Mouse (Mus musculus) heart, adult 9 months (tissue): ENCODE data around the gene Ranbp3l.
"Not testable (repeated sequence)": the region's sequence is repeated elsewhere in the genome, so short reads cannot be mapped to it uniquely, and the experiment has no call there.

Source experiments
- DNase-seq, 2 experiments: peaks; one replicate each; pipeline ENCODE4 v3.0.0; 2022; ENCODE audit warnings: low spot score in 2 of 2

The Ranbp3l gene

GRCm38 (mm10) chr15:8967573-8968228, at the start of gene Ranbp3l:
Gene Ranbp3l (plus strand): TSS chr15:8967949.
- no peak for DNase-seq

DNA sequence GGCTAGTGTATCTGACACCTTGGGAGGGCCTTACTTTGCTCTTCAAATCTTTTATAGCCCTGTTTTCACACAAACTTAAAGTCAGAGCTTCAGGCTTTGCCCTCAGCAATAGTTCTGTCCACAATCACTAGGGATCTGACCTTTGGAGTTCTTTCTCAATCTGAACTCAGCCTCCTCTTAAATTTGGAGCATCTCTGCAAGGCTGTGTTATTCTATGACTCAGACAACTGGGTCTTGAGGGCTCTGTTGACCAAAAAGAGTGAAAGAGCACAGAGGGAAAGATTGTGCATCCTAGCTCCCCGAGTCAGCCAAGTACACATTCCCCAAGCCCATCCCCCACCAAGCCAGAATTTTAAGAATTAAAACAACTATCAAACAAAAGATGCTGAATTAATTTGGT, 37.7 kb upstream of the Ranbp3l start:
- DNase-seq: no peak

DNA sequence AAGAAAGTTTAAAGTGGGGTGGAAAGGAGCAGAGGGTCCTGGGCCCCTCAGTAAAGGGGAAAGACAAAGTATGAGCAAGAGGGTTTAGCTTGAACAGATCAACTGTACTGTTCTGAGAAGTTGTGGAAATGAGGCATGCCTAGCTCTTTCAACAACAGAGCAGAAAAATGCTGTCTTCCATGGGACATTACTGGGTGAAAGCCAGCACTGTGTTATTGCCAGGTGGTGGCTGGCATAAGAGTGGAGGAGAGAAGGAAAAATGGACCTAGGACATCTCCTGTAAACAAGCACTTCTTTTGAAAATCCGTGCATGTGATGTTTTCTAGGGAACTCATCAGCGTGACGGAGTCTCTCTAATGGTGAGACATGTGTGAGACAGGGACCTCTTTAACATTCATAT, 30.8 kb upstream of the Ranbp3l start:
- no peak for DNase-seq

- DNase-seq: no peak
Measured at GRCm38 (mm10) chr15:8940861-8941260, 26.9 kb upstream of the Ranbp3l start.

- no peak for DNase-seq
Measured at GRCm38 (mm10) chr15:8950856-8951255, 16.9 kb upstream of the Ranbp3l start.

DNA sequence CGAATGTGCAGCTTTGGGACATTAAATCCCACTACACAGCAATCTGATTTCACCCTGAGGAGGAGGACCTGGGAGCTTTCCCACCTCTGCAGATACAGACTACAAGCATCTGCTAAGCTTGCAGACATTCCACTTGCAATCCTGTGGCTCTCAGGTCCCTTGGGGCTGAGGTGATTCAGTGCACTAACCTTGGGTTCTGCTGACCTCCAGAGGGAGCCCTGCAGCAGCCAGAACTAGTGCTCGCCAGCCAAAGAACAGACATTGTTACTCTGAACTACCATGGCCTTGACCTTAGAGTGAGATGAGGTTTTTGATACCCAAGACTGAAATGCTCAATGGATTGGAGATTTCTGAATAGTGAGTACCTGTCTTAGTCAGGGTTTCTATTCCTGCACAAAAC, 4.4 kb upstream of the Ranbp3l start:
- DNase-seq: no peak

- DNase-seq: no peak
Measured at GRCm38 (mm10) chr15:8968229-8968595, 463 bp downstream of the Ranbp3l start.

DNA sequence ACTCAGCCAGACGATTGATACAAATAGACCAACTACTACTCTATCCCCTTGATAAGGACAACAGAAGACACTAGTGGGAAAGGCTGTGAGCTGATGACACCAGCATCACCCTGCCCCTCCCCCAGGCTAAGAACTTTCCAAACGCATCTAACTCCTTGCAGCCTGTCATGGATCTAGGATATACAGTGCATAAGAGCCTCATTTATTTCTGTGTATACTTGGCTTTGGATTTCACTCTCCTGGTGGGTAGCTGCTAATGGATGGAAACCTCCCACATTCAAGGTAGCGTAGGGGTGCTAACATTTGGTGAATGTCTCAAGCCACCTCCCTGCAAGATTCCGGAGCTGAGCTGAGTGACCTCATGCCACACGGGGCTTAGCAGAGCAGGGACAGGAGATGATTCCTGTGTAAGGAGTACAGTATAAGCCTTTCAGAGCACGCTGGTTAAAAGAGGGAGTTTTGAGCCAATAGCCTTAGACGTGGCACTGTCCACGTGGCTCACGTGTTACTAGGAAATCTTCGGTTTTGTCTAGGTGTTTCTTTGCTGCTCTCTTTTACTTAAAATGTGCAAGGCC, 1.4 kb downstream of the Ranbp3l start:
- DNase-seq: no peak

DNA sequence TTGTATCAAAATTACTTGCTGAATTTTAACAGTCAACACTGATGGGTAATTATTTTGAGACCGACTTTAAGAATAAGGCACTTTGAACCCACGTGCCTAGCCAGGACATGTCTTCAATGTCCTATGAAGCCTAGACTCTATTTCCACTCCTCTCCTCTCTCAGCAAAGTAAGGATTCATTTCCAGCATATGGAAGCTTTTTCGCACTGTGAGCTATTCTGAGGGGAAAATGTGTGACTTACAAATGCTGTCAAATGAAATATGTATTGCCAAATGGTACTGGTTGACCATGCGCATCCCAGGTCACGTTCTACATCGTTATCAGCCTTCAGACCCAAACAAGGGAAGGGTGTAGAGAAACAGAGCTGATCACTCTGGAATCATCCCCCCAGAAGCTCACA, 23.5 kb downstream of the Ranbp3l start:
- DNase-seq: no peak

GRCm38 (mm10) chr15:8991859-8992838, 24.4 kb downstream of the Ranbp3l start:
- no peak for DNase-seq

DNA sequence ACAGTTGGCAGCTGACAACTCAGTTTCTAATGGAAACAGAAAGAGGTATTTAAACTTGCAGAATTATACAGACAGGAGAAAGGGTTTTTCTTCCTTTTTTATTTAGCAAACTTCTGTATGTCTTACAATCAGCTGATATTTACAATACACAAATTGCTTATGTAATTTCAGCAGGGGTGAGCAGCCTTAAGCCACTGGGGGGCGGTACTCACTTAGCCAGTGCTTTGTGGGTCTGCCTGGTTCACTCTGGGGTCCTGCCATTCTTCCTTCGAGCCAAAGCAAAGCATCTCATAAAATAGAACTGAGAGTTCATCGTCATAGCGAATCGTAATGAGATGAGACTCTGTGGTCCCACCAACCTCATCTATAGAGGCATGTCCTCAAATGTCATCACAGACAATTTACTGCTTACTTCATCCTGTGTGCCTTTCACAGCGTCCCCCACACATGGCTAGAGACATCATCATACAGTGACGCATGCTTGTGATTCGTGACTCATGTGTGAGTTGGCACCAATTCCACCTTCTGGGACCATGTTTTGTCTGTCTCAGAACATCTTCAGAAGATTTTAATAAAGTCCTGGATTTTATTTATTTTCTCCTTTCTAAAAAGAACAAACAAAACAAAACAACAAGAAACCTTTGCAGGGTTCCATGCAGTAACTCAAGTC, 27.0 kb downstream of the Ranbp3l start:
- no peak for DNase-seq

DNA sequence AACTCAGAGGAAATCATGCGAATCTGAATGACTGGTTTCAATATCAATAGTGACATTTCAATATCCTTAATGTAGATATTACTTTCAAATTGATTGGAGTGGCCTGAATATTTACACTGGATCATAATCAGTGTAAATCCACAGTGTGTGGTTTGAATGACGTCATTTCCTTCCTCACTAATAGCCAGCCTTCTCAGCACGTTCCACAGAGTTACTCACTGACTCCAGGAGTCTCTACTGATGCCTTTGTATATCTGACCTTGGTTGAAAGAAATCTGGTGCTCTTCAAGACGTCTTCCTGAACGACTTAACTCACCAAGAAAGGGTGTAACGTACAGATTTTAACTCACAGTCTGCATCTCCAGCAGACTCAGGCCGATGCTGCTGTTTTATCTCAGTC, 27.7 kb downstream of the Ranbp3l start:
- no peak for DNase-seq

DNA sequence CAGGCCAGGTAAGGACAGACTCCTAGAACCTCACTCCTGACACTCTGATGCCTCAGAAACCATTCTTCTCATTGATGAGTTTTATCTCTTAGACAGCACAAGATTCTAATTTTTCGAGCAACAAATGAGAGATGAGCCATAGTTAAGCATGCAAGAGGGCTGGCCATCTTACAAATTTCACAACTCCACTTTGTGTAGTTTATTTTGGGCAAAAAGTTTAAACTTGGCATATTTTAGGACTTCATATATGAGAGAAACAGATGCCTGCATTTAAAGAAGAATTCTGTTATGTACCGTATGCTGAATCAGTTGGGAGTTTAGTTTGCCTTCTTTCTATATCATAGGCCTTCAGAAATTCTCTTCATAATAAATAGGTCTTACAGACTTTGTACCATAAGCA, 35.0 kb downstream of the Ranbp3l start:
- DNase-seq: no peak

- no peak for DNase-seq
Measured at GRCm38 (mm10) chr15:9009196-9009595, 41.4 kb downstream of the Ranbp3l start.

- DNase-seq: no peak
Measured at GRCm38 (mm10) chr15:9014541-9014940, 46.8 kb downstream of the Ranbp3l start.

GRCm38 (mm10) chr15:9015496-9015895, 47.7 kb downstream of the Ranbp3l start:
- DNase-seq: not testable (repeated sequence)

GRCm38 (mm10) chr15:9055704-9056103, 88.0 kb downstream of the Ranbp3l start:
- no peak for DNase-seq

- no peak for DNase-seq
Measured at GRCm38 (mm10) chr15:9059856-9060255, 92.1 kb downstream of the Ranbp3l start.

- no peak for DNase-seq
Measured at GRCm38 (mm10) chr15:9061150-9061882, 93.6 kb downstream of the Ranbp3l start.

- no peak for DNase-seq
Measured at GRCm38 (mm10) chr15:9068881-9069280, 101.1 kb downstream of the Ranbp3l start.

GRCm38 (mm10) chr15:9070353-9070752, 102.6 kb downstream of the Ranbp3l start:
- peak in 1 of 2 experiments; percentile 13 for DNase-seq
